Mouse (Mus musculus): ENCODE measurements at regions not wholly inside any gene's neighbourhood (a gene's known extent, or its start where the extent isn't known, plus 50 kb on each side); places are given as distances from the start of the nearest gene placed in this dataset.
A peak's percentile ranks its signal among the peaks of the same experiment; 100 is the strongest.

GRCm38 (mm10) chr3:41363947-41364346 lies 191.6 kb upstream of the Jade1 start:
- DNase-seq (ENCODE audit: low read depth, low spot score): no peak

- DNase-seq (ENCODE audit: low read depth, low spot score): no peak
These were observed 195.3 kb upstream of the Jade1 start for GRCm38 (mm10) chr3:41360231-41360630.

- no peak for DNase-seq (ENCODE audit: low read depth, low spot score)
These were observed 196.1 kb upstream of the Jade1 start for GRCm38 (mm10) chr3:41359458-41359857.

GRCm38 (mm10) chr3:41353021-41353420 lies 202.5 kb upstream of the Jade1 start:
- no peak for DNase-seq (ENCODE audit: low read depth, low spot score)

GRCm38 (mm10) chr3:41351786-41352185 lies 203.7 kb upstream of the Jade1 start:
- no peak for DNase-seq (ENCODE audit: low read depth, low spot score)

- DNase-seq (ENCODE audit: low read depth, low spot score): no peak
These were observed 204.3 kb upstream of the Jade1 start for GRCm38 (mm10) chr3:41351091-41351685.

- no peak for DNase-seq (ENCODE audit: low read depth, low spot score)
These were observed 205.2 kb upstream of the Jade1 start for GRCm38 (mm10) chr3:41350331-41350730.

GRCm38 (mm10) chr3:41348795-41349194 lies 206.7 kb upstream of the Jade1 start:
- DNase-seq (ENCODE audit: low read depth, low spot score): peak; percentile 5

- no peak for DNase-seq (ENCODE audit: low read depth, low spot score)
These were observed 208.7 kb upstream of the Jade1 start for GRCm38 (mm10) chr3:41346863-41347262.

GRCm38 (mm10) chr3:41343431-41343830 lies 212.1 kb upstream of the Jade1 start:
- DNase-seq (ENCODE audit: low read depth, low spot score): no peak

- DNase-seq (ENCODE audit: low read depth, low spot score): no peak
These were observed 223.1 kb upstream of the Jade1 start for GRCm38 (mm10) chr3:41332481-41332880.

GRCm38 (mm10) chr3:41330356-41330755 lies 225.2 kb upstream of the Jade1 start:
- DNase-seq (ENCODE audit: low read depth, low spot score): no peak

GRCm38 (mm10) chr3:41328828-41329227 lies 226.7 kb upstream of the Jade1 start:
- no peak for DNase-seq (ENCODE audit: low read depth, low spot score)

GRCm38 (mm10) chr3:41326211-41327104 lies 229.1 kb upstream of the Jade1 start:
- DNase-seq (ENCODE audit: low read depth, low spot score): no peak

- no peak for DNase-seq (ENCODE audit: low read depth, low spot score)
These were observed 233.7 kb upstream of the Jade1 start for GRCm38 (mm10) chr3:41321808-41322207.

- no peak for DNase-seq (ENCODE audit: low read depth, low spot score)
These were observed 236.2 kb upstream of the Jade1 start for GRCm38 (mm10) chr3:41319214-41319856.

- no peak for DNase-seq (ENCODE audit: low read depth, low spot score)
These were observed 235.6 kb upstream of the Pgrmc2 start for GRCm38 (mm10) chr3:41318232-41319131.

GRCm38 (mm10) chr3:41317170-41317569 lies 234.3 kb upstream of the Pgrmc2 start:
- no peak for DNase-seq (ENCODE audit: low read depth, low spot score)

GRCm38 (mm10) chr3:41312492-41312891 lies 229.6 kb upstream of the Pgrmc2 start:
- no peak for DNase-seq (ENCODE audit: low read depth, low spot score)

GRCm38 (mm10) chr3:41307400-41308028 lies 224.7 kb upstream of the Pgrmc2 start:
- no peak for DNase-seq (ENCODE audit: low read depth, low spot score)

- no peak for DNase-seq (ENCODE audit: low read depth, low spot score)
These were observed 220.0 kb upstream of the Pgrmc2 start for GRCm38 (mm10) chr3:41302805-41303204.

Data from c-Kit-negative CD71-positive TER-119-positive erythroid progenitor cells, embryonic 14.5 days (primary cell).